Mouse (Mus musculus) kidney, postnatal 0 days (tissue): Measurements from ENCODE around the gene Adcyap1r1. TPM values are rescaled to one million over a fixed set of nuclear protein-coding genes. Genes with fewer than 3 reads are reported as not detected.

Experiments used
- ATAC-seq: fragments of 200-750 bp; cut with Nextera tagmentation; replicated peaks from 2 replicates; pipeline ENCODE4 v1.8.0; 2017; ENCODE audit warnings: low read depth, moderate number of reproducible peaks, moderate TSS enrichment, moderate library complexity; ENCODE audit not compliant: low FRiP score
- DNase-seq: peaks from one replicate; pipeline ENCODE4 v3.0.0-alpha.2; 2016; ENCODE audit warnings: low spot score
- H3K27ac ChIP-seq: fragments of 300-500 bp; sonication (generic); 2 replicates; pipeline ENCODE4 v1.5.1; 2014; ENCODE audit warnings: mild to moderate bottlenecking
- H3K27me3 ChIP-seq: fragments of 300-500 bp; sonication (generic); 2 replicates; pipeline ENCODE4 v1.6.1; 2014; ENCODE audit warnings: low read length, mixed read lengths; ENCODE audit not compliant: insufficient read depth
- H3K36me3 ChIP-seq: fragments of 300-500 bp; sonication (generic); 2 replicates; pipeline ENCODE4 v1.6.1; 2014; ENCODE audit warnings: low read length, mixed read lengths; ENCODE audit not compliant: insufficient read depth
- H3K4me1 ChIP-seq: fragments of 300-500 bp; sonication (generic); replicated peaks from 2 replicates; pipeline ENCODE4 v1.6.1; 2014; ENCODE audit warnings: antibody characterized with exemption, low read length, mixed read lengths; ENCODE audit not compliant: insufficient read depth
- H3K4me2 ChIP-seq: fragments of 300-500 bp; sonication (generic); 2 replicates; pipeline ENCODE4 v1.6.1; 2014; ENCODE audit warnings: mild to moderate bottlenecking, low read length, moderate library complexity, mixed read lengths
- H3K4me3 ChIP-seq: fragments of 300-500 bp; sonication (generic); replicated peaks from 2 replicates; pipeline ENCODE4 v1.5.1; 2014; ENCODE audit warnings: low read depth, low read length
- H3K9ac ChIP-seq: fragments of 300-500 bp; sonication (generic); 2 replicates; pipeline ENCODE4 v1.6.1; 2014; ENCODE audit warnings: low read depth, low read length
- H3K9me3 ChIP-seq: fragments of 300-500 bp; sonication (generic); replicated peaks from 2 replicates; pipeline ENCODE4 v1.6.1; 2016; ENCODE audit warnings: low read length, inconsistent platforms, mixed read lengths
- CTCF ChIP-seq: IDR thresholded peaks from 2 replicates; pipeline ENCODE4 v1.5.1; 2016; ENCODE audit warnings: antibody characterized with exemption, low read depth, mild to moderate bottlenecking, moderate library complexity
- WGBS: fragments of 180-500 bp; shearing (Covaris S2); extraction: QIAGEN DNeasy Blood & Tissue Kit; methylation state at CpG from one replicate; pipeline ENCODE4 v1.1.7; 2014; 5-methylcytosine and 5-hydroxymethylcytosine counted together
- polyA plus RNA-seq: library from polyadenylated mRNA; unstranded; fragments of >200 nt; fragmentation: Nextera tagmentation; extraction: Ambion mirVana; gene quantifications from 2 replicates; pipeline ENCODE4 v1.2.1, GENCODE M21; 2015

Adcyap1r1 gene
- 1.2 TPM in 2 replicates for polyA plus RNA-seq

DNA sequence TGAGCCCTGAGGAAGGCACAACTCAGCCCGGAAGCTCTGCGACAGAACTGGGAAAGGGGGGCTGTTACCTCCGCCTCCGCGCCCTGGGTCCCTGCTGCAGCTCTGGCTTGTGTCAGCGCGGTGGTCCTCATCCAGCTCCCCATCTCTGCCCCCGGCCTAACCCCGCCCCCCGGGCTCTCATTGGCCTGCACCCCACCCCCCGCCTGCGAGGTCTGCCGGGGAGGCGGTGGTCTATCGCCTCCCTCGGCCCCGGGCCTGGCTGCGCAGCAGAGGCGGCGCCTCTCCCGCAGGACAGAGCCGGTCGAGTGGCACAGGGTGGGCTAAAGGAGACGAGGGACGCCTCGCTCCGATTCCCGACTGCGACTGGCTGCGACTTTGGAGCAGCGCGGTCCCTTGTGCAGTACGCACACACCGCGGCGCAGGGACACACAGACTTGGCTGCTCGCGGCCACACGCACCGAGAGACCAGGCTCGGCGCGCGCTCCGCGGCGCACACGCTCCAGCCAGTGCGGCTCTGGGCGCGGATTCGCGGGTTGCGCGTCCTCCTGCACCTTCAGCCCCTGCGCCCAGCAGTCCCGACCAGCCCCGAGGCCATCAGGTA lies at the start of gene Adcyap1r1:
TSS of gene Adcyap1r1 (plus strand) at position 208 of the 601 bp plus-strand sequence.
- H3K36me3 ChIP-seq: no peaks in the 10 kb centered on the region
- peak within 1 kb of the TSS; percentile 40; the same call in 1 of the 2 replicates for H3K9ac ChIP-seq
- H3K4me2 ChIP-seq: peak within 1 kb of the TSS; percentile 75
- under 1% methylated on average over 56 of the region's 58 CpGs for WGBS
- no peak for TF ChIP-seq CTCF
- peaks cover 17% of the 10 kb centered on the region for H3K27me3 ChIP-seq
- H3K27ac ChIP-seq: no peak within 1 kb of the TSS
- H3K9me3 ChIP-seq: no peaks in the 10 kb centered on the region
- H3K4me3 ChIP-seq: peak within 1 kb of the TSS; percentile 41
- ATAC-seq (peak; percentile 26; the same call in 1 of the 2 replicates), DNase-seq (peak; percentile 29)
- no peaks in the 10 kb centered on the region for H3K4me1 ChIP-seq

DNA sequence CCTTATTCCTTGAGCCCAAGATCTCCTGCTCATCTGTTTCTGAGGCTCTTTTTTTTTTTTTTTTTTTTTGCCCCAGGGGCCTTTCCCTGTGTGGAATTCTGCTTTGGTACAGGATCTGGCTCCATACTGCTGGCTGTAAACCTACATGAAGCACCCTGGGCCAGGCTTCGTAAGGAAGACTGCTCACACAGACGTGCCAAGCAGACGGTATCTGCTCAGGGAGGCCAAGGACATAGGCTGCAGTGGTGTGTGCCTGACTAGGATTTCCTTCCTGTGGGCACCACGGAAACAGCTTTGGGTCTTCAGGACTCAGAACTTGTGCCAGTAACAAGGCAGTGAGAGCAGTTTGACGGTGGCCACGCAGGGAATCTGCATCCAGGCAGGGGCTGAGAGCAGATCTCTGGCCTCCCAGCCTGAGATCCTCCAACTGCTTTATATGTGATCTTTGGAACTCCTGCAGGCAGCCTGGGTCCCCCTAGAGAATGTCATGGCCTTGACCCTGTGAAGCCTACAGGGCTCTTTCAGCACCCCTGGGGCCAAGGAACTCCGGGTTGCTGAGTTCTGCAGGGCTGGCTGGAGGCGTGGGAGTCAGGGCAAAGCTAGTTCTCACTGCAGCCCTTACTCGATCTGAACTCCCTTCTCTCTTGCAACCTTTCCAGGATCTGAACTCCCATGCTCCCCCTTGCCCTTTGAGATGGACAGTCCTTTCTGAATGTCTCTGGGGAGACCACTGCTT lies 49.6 kb upstream of the Adcyap1r1 start:
- Histone ChIP-seq H3K4me2 (no peak overlapping the region), H3K4me1 (no peaks in the 10 kb centered on the region), H3K9me3 (no peaks in the 10 kb centered on the region), H3K27me3 (no peaks in the 10 kb centered on the region), H3K9ac (no peak overlapping the region), H3K36me3 (no peaks in the 10 kb centered on the region), H3K27ac (no peak overlapping the region), H3K4me3 (no peak overlapping the region)
- 53% methylated on average over 9 of the region's 9 CpGs for WGBS
- ATAC-seq (no peak), DNase-seq (no peak)
- TF ChIP-seq CTCF: no peak

DNA sequence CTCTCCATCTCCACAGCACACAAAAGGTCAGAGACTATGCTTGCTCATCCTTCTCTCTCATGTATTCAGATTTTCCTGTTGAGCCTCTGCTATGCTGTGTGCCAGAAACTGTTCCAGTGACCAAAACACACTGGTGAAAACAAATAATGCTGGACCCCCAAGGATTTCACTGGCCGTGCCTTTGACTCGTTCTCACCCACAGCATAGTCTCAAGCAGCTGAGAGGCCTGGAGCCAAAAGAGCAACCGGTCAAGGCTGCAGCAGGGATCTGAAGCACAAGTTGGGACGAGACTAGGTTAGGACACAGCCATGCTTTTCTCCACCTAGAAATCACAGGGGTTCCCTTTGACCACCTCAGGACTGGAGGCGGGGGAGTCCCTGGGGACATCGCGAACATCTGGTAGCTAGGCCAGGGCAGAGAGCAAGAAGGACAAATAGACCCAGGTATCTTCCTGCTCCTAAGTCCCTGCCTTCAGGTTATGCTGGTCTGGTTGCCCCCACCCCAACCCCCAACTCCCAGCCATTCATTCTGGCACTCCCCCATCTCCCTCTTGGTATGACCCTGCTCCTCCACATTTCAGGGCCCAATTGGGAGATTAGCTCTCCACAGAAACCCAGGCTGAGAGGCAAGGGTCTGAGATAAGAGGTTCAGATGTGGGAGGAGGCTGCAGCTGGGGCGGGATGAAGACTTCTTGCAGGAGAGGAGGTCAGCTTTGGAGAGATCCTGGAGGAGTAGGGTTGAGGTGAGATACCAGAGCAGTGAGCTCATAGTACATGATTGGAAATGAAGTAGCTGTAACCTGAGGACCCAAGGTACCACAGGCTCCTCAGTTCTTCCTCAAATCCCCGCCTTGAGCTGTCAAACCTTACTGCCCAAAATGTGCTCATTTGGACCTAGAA lies 48.1 kb upstream of the Adcyap1r1 start:
- no peak overlapping the region for H3K9ac ChIP-seq
- H3K4me1 ChIP-seq: no peaks in the 10 kb centered on the region
- no peak overlapping the region for H3K27ac ChIP-seq
- WGBS: 73% methylated on average over 9 of the region's 9 CpGs
- TF ChIP-seq CTCF: no peak
- no peak overlapping the region for H3K4me3 ChIP-seq
- no peaks in the 10 kb centered on the region for H3K9me3 ChIP-seq
- H3K4me2 ChIP-seq: no peak overlapping the region
- DNase-seq (no peak), ATAC-seq (no peak)
- no peaks in the 10 kb centered on the region for H3K36me3 ChIP-seq
- no peaks in the 10 kb centered on the region for H3K27me3 ChIP-seq

DNA sequence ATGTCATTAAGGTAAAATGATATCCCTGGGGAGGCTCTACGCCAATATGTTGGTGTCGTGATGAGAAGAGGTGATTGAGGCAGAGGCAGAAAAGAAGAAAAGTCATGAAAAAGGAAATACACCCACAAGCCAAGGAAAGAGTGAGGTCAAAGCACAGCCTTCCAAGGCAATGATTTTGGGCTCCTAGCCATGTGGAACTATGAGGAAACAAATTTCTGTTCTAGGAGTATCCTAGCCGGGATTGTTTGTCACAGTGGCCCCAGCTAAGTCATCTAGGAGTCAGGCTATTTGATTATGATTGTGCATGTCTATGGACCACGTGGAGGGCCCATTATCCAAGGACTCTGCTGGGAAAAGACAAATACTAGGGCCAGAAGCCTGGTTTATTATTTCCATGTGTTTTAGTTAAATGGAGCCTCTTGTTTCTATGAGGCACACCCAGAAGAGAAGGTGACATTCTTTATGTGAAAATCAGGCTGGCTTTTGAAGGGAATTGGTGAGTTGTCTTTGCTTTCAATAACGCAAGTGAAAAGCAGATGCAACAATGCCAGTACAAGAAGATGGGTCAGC lies 47.3 kb upstream of the Adcyap1r1 start:
- TF ChIP-seq CTCF: no peak
- Histone ChIP-seq H3K27me3 (no peaks in the 10 kb centered on the region), H3K9ac (no peak overlapping the region), H3K27ac (no peak overlapping the region), H3K4me2 (no peak overlapping the region), H3K4me3 (no peak overlapping the region), H3K9me3 (no peaks in the 10 kb centered on the region), H3K36me3 (no peaks in the 10 kb centered on the region), H3K4me1 (no peaks in the 10 kb centered on the region)
- ATAC-seq (no peak), DNase-seq (no peak)
- whole genome bisulfite sequencing: 59% methylated on average over 5 of the region's 5 CpGs

DNA sequence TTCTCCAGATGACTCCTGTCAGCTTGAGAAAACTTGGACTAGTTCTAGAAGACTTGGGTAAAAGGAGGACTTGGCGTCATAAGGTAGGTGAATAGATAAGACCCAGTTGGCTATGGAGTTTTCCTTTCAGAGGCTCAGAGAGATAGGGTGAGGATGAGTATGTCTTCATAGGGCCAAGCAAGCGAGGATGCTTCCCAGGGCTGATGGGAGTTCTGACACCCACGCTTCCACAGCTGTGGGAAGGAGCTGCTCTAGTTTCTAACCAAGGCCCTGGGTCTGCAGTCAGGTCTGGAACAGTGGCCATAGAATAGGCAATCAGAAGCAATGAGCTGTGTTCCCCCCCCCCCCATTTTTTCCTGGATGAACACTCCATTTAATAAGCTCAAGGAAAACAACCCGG lies 44.4 kb upstream of the Adcyap1r1 start:
- WGBS: 75% methylated on average over 4 of the region's 4 CpGs
- H3K4me2 ChIP-seq: no peak overlapping the region
- ATAC-seq: no peak

More for the DNA sequence above, 44.4 kb upstream of the Adcyap1r1 start:
- Histone ChIP-seq H3K9me3 (no peaks in the 10 kb centered on the region), H3K4me3 (no peak overlapping the region), H3K4me1 (no peaks in the 10 kb centered on the region), H3K27me3 (no peaks in the 10 kb centered on the region), H3K9ac (no peak overlapping the region), H3K27ac (no peak overlapping the region), H3K36me3 (no peaks in the 10 kb centered on the region)
- TF ChIP-seq CTCF: no peak
- DNase-seq: no peak
